Mouse (Mus musculus) spleen, postnatal 36 days (tissue): ENCODE measurements around the gene Ergic2.
"Not testable (repeated sequence)": the region's sequence is repeated elsewhere in the genome, so short reads cannot be mapped to it uniquely, and the experiment has no call there.

Experiments
- DNase-seq, 2 experiments: peaks; one replicate each; pipeline ENCODE4 v3.0.0; 2022; ENCODE audit warnings: low spot score in 2 of 2, mixed read lengths in 1 of 2

The Ergic2 gene

GRCm38 (mm10) chr6:148211391-148211876 lies 740 bp downstream of the Ergic2 start:
- peak in 1 of 2 experiments; percentile 31 for DNase-seq

- no peak for DNase-seq
Observed at GRCm38 (mm10) chr6:148207522-148207921, 4.7 kb downstream of the Ergic2 start.

GRCm38 (mm10) chr6:148205134-148205533 lies 7.0 kb downstream of the Ergic2 start:
- DNase-seq = no peak

GRCm38 (mm10) chr6:148199729-148200128 lies 12.4 kb downstream of the Ergic2 start:
- no peak for DNase-seq

GRCm38 (mm10) chr6:148199177-148199576 lies 13.0 kb downstream of the Ergic2 start:
- no peak for DNase-seq

GRCm38 (mm10) chr6:148193972-148194701 lies 18.0 kb downstream of the Ergic2 start:
- no peak for DNase-seq

GRCm38 (mm10) chr6:148185694-148186093 lies 26.5 kb downstream of the Ergic2 start:
- no peak for DNase-seq

- no peak for DNase-seq
Observed at GRCm38 (mm10) chr6:148172904-148173303, 39.3 kb downstream of the Ergic2 start.

- not testable (repeated sequence) for DNase-seq
Observed at GRCm38 (mm10) chr6:148152305-148152704, 59.9 kb downstream of the Ergic2 start.

- no peak for DNase-seq
Observed at GRCm38 (mm10) chr6:148142421-148142820, 69.8 kb downstream of the Ergic2 start.

GRCm38 (mm10) chr6:148141874-148142273 lies 70.3 kb downstream of the Ergic2 start:
- no peak for DNase-seq

- no peak for DNase-seq
Observed at GRCm38 (mm10) chr6:148139288-148139995, 72.7 kb downstream of the Ergic2 start.

GRCm38 (mm10) chr6:148135769-148136382 lies 76.3 kb downstream of the Ergic2 start:
- peak; percentile 6 to 27 for DNase-seq

GRCm38 (mm10) chr6:148133536-148133935 lies 78.6 kb downstream of the Ergic2 start:
- DNase-seq = no peak

GRCm38 (mm10) chr6:148132314-148132713 lies 79.9 kb downstream of the Ergic2 start:
- DNase-seq = no peak
